Mouse (Mus musculus): ENCODE measurements around the gene Prelid3b. TPM values are rescaled to one million over a fixed set of nuclear protein-coding genes. Genes with fewer than 3 reads are reported as not detected.
A peak's percentile ranks its signal among the peaks of the same experiment; 100 is the strongest.

Gene Prelid3b
- polyA plus RNA-seq, 1 experiment from 2014 or later = 108 TPM

DNA sequence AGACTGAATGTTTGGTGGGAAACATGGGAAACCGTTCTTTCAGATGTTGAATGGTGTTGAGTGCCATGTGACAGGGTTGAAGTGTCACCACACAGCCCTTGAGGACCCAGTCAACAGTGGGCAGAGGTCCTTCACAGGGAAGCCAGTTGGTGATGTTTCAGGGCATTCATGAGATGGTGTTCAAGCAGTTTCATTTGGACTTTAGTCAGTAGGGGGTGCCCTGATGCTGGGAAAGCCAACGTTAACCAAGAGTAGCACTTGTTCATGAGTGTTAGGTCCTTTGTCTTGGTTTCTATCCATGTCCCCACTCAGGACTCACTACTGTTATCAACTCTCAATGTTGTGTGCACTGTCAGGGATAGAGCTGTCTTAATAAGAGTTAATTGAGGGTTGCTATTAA is 20.0 kb upstream of the Prelid3b start:
- 71% methylated on average over 2 of the region's 2 CpGs for WGBS
- Histone ChIP-seq H3K4me3 (no peak overlapping the region), H3K9me3 (0 out of 2 replicates have a peak, but pooled peaks cover 2% of the 10 kb centered on the region), H3K36me3 (no peaks in the 10 kb centered on the region), H3K4me1 (no peaks in the 10 kb centered on the region), H3K9ac (no peak overlapping the region), H3K27ac (no peak overlapping the region), H3K27me3 (no peaks in the 10 kb centered on the region), H3K4me2 (no peak overlapping the region)
- no peak for ATAC-seq (ENCODE audit: insufficient number of reproducible peaks, insufficient read depth, low FRiP score, low TSS enrichment, low read depth)

DNA sequence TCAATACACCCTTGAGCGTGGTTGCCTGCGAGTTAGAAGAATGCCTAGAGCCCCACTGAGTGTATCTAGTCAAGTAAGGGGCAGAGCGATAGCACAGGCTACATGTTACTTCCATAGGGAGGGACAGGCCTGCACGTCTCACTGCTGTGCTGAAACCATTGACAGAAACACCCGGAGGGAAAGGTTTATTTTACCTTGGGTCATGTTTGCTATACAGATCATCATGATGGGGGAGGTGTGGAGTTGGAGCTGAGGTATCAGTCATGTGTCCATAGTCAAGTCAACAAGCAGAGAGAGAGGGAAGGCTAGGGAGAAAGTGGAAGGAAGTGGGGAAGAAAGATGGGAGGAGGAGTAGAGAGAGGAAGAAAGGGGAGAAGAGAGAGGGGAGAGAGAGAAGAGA is 14.1 kb upstream of the Prelid3b start:
- Histone ChIP-seq H3K27ac (no peak overlapping the region), H3K4me1 (no peaks in the 10 kb centered on the region), H3K9ac (no peak overlapping the region), H3K4me2 (no peak overlapping the region), H3K27me3 (no peaks in the 10 kb centered on the region), H3K4me3 (no peak overlapping the region), H3K9me3 (no peaks in the 10 kb centered on the region), H3K36me3 (no peaks in the 10 kb centered on the region)
- 83% methylated on average over 5 of the region's 5 CpGs for WGBS
- ATAC-seq (ENCODE audit: insufficient number of reproducible peaks, insufficient read depth, low FRiP score, low TSS enrichment, low read depth) = no peak

DNA sequence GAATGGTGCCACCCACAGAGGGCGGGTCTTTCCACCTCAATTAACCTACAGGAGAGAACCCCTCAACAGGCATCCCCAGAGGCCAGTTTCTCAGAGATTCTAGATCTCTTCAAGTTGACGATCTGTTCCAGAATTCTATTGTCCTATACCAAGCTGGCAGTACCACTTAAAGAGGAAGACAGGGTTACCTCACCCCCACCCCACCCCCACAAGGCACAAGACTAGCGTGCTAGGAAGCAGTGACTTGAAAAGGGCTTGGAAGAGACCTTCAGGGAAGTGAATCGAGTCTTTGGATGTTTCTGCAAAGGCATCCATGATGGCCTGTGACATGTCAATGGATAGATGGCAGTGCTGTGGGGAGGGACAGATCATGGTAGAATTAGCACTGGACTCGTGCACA is 5.9 kb upstream of the Prelid3b start:
- Histone ChIP-seq H3K36me3 (no peaks in the 10 kb centered on the region), H3K27me3 (no peaks in the 10 kb centered on the region), H3K4me2 (no peak overlapping the region), H3K9me3 (no peaks in the 10 kb centered on the region), H3K27ac (no peak overlapping the region), H3K9ac (no peak overlapping the region), H3K4me3 (no peak overlapping the region), H3K4me1 (peaks cover under 1% of the 10 kb centered on the region; the same call in 1 of the 2 replicates)
- ATAC-seq (ENCODE audit: insufficient number of reproducible peaks, insufficient read depth, low FRiP score, low TSS enrichment, low read depth) = no peak
- 70% methylated on average over 5 of the region's 5 CpGs for WGBS

DNA sequence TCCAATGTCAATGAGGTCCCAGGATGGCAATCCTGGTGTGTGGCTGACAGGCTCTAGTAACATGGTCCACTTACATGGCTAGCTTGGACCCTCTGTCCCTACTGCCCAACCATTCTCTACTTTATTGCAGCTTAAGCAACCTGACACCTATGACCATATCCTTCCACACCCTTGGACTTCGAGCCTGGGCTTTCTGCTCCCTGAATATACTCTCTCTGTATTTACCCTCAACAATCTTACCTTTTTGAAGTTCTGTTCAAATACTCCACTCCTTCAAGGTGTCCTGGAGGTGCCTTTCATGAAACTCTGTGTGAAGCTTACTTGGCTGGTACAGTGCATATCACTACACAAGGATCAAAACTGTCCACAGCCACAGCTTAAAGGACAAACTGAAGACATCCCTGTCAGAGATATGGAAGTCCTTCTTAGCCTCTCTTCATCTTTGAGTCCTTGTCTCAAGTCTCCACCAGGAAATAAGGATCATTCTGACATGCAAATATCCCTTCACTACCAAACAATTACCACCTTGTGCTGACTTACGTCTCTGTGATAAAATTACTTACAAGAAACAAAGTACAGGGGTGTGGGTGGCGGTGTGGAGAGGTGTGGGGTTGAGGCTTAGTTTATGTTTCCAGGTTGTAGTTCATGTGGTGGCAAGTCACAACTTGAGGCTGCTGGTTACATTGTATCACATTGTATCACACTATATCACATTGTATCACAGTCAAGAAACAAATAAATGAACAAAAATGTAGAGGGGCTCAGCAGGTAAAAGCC is 4.8 kb upstream of the Prelid3b start:
- Histone ChIP-seq H3K27me3 (no peaks in the 10 kb centered on the region), H3K4me1 (peaks cover 6% of the 10 kb centered on the region), H3K36me3 (no peaks in the 10 kb centered on the region), H3K9me3 (no peaks in the 10 kb centered on the region), H3K27ac (no peak overlapping the region), H3K4me3 (no peak overlapping the region), H3K9ac (no peak overlapping the region), H3K4me2 (no peak overlapping the region)
- ATAC-seq (ENCODE audit: insufficient number of reproducible peaks, insufficient read depth, low FRiP score, low TSS enrichment, low read depth) = no peak
- WGBS = 81% methylated on average over 3 of the region's 3 CpGs

DNA sequence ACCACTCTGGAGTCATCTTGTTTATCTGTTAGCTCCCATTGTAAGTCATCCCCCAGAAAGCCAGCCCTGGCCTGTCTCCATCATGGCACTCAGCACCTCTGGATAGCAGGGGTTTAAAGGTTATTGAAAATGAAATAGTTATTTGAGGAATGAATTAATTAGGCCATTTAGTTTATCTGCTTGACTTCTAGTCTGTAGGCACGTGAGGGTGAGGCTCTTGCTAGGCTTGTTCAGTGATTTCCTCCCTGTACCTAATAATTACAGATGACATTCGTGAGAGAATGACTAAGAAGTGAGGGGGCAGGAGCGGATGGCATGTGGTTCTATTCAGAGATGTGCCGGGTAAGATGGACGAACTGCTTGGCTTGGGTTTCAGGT is 658 bp upstream of the Prelid3b start:
- Histone ChIP-seq H3K9me3 (no peaks in the 10 kb centered on the region), H3K27me3 (no peaks in the 10 kb centered on the region), H3K27ac (peak overlapping the region; percentile 77), H3K4me3 (peak overlapping the region; percentile 67), H3K4me2 (peak overlapping the region; percentile 76), H3K36me3 (peaks cover 19% of the 10 kb centered on the region), H3K9ac (peak overlapping the region; percentile 82), H3K4me1 (peaks cover 21% of the 10 kb centered on the region)
- ATAC-seq (ENCODE audit: insufficient number of reproducible peaks, insufficient read depth, low FRiP score, low TSS enrichment, low read depth) = no peak
- 62% methylated on average over 5 of the region's 5 CpGs for WGBS

DNA sequence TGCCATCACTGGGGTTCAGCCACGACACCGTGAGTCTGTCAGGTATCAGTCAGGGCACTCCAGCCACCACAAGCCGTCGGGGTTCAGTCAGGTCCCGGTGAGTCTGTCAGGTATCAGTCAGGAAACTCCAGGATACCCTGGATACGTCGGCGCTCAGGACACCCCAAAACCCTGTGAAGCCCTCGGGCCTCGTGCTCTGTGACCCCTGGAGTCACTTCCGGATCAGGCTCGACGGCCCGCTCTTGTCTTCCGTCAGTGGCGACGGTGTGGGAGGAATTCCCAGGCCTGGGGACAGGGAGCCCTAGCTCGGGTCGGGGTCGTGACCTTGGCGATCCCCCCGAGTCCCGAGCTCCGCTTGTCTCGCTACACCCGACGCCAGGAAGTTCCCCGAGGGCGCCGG is 474 bp downstream of the Prelid3b start:
- H3K9ac ChIP-seq = peak overlapping the region; percentile 82
- peaks cover 21% of the 10 kb centered on the region for H3K4me1 ChIP-seq
- H3K27me3 ChIP-seq = no peaks in the 10 kb centered on the region
- no peak for ATAC-seq (ENCODE audit: insufficient number of reproducible peaks, insufficient read depth, low FRiP score, low TSS enrichment, low read depth)
- peaks cover 26% of the 10 kb centered on the region for H3K36me3 ChIP-seq
- peak overlapping the region; percentile 76 for H3K4me2 ChIP-seq
- H3K9me3 ChIP-seq = no peaks in the 10 kb centered on the region
- peak overlapping the region; percentile 67 for H3K4me3 ChIP-seq
- peak overlapping the region; percentile 35; the same call in 1 of the 2 replicates for H3K27ac ChIP-seq
- WGBS = 7% methylated on average over 30 of the region's 30 CpGs

DNA sequence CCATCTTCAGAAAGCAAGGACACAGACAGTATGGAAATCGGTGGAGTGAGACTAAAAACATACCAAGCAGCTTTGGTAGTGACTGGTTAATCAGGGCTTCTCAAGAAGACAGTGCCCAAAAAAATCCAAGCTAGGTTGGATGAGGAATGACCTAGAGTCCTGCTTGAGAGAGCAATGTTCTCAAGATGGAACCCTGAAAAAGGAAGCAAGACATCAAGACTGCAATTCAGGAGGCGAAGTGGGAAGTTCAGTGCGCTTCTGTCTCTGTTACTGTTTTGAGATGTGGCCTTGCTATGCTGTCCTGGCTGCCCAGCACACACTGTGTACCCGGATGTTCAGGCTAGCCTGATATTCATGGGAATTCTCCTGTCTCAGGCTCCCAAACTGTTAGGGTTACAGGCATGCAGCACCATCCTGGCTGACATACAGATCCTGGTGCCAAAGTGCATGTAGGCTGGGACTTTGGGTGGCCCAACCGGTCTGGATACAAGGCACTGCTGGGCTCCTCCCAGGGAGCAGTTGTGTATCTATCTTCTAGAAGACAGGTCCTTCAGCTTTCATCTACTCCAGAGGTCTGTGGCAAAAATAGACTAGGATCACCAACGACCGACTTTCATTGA is 2.0 kb downstream of the Prelid3b start:
- no peak overlapping the region for H3K4me2 ChIP-seq
- 95% methylated on average over 7 of the region's 7 CpGs for whole genome bisulfite sequencing
- no peaks in the 10 kb centered on the region for H3K9me3 ChIP-seq
- H3K27me3 ChIP-seq = no peaks in the 10 kb centered on the region
- no peak overlapping the region for H3K4me3 ChIP-seq
- peaks cover 21% of the 10 kb centered on the region for H3K4me1 ChIP-seq
- no peak for ATAC-seq (ENCODE audit: insufficient number of reproducible peaks, insufficient read depth, low FRiP score, low TSS enrichment, low read depth)
- H3K27ac ChIP-seq = no peak overlapping the region
- H3K36me3 ChIP-seq = peaks cover 39% of the 10 kb centered on the region
- no peak overlapping the region for H3K9ac ChIP-seq

DNA sequence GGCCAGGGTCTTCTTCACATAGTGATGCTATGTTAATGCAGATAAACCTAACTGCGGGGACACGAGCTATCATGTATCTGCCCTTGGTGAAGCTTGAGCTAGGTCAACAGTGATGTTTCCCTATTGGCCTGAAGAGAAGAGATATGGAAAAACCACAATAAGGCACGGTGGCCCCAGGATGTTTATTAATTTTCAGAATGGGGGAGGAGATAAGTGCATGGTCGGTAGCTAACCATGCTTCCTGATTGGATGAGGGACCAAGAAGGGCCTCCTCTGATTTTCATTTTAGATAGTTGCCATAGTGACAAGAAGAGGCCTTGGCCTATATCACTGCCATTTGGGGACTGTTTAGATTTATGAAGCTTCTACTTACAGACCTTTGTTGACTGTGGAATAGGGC is 2.5 kb downstream of the Prelid3b start:
- 87% methylated on average over 4 of the region's 4 CpGs for WGBS

DNA sequence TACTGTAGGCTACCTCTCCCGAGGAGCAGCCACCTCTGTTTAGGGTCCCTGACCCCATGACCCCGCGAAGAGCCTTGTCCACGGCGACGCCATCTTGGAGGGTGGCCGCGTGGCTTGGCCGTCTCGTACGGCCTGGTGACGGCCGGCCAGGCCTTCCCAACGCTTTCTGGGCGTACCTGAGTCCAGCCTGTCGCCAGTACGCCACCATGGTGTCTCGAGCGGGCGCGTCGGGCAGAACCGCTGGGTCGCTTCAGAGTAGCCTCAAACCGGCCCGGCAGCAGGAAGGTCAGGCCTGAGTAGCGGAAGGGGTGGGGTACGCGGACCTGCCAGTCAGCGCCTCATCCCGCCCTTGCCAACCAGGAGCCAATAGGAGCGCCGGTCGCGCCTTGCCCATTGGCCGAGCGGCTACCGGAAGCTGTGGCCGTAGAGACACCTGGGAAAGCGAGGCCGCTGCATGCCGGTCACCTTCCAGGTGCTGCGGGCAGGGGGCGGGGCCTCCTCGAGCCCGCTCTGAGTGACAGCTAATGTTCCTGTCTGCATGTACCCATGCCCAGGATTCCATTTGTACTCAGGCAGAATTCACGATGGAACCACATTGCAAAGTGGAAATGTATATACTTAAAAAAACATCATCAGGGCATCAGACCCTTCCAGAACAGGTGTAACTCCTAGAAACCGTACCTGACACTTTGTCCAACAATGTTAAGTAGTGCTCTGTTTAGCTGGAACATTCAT is 8.9 kb downstream of the Prelid3b start, which contains the start of gene Atp5e:
Atp5e (minus strand) TSS at position 317 of the 735 bp plus-strand sequence.
- no peaks in the 10 kb centered on the region for H3K27me3 ChIP-seq
- H3K4me2 ChIP-seq = peak within 1 kb of the TSS; percentile 94
- peaks cover 58% of the 10 kb centered on the region for H3K36me3 ChIP-seq
- H3K9ac ChIP-seq = peak within 1 kb of the TSS; percentile 87
- peak within 1 kb of the TSS; percentile 89 for H3K4me3 ChIP-seq
- peak within 1 kb of the TSS; percentile 82 for H3K27ac ChIP-seq
- peaks cover 10% of the 10 kb centered on the region for H3K4me1 ChIP-seq
- 2% methylated on average over 48 of the region's 48 CpGs for WGBS
- no peaks in the 10 kb centered on the region for H3K9me3 ChIP-seq
- ATAC-seq (ENCODE audit: insufficient number of reproducible peaks, insufficient read depth, low FRiP score, low TSS enrichment, low read depth) = peak; percentile 97

More for the DNA sequence above, 2.5 kb downstream of the Prelid3b start:
- Histone ChIP-seq H3K4me1 (peaks cover 21% of the 10 kb centered on the region), H3K9me3 (no peaks in the 10 kb centered on the region), H3K36me3 (peaks cover 44% of the 10 kb centered on the region), H3K27ac (no peak overlapping the region), H3K9ac (no peak overlapping the region), H3K4me2 (no peak overlapping the region), H3K27me3 (no peaks in the 10 kb centered on the region), H3K4me3 (no peak overlapping the region)
- ATAC-seq (ENCODE audit: insufficient number of reproducible peaks, insufficient read depth, low FRiP score, low TSS enrichment, low read depth) = no peak

DNA sequence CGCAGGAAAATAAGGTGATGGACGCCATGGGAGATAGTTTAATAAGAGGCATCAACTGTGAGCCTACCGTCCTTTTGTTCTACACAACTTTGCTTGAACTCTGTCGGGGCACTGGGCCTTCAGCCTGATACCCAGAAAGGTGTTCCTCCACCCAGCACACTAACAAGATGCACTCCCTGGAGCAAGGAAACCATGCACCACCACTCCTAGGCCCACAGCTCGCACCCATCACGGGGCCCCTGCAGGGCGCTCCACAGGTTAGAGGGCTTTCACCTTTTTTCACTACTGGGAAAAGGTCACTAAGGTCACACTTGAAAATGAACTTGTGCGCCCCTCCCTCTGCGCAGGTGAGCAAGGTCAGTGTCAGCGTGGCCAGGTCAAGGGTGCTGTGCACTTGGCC is 9.5 kb downstream of the Prelid3b start:
- Histone ChIP-seq H3K9me3 (no peaks in the 10 kb centered on the region), H3K4me3 (peak overlapping the region; percentile 89), H3K36me3 (peaks cover 52% of the 10 kb centered on the region), H3K27me3 (no peaks in the 10 kb centered on the region), H3K9ac (peak overlapping the region; percentile 87), H3K4me2 (peak overlapping the region; percentile 94), H3K27ac (peak overlapping the region; percentile 82), H3K4me1 (peaks cover 10% of the 10 kb centered on the region)
- no peak for ATAC-seq (ENCODE audit: insufficient number of reproducible peaks, insufficient read depth, low FRiP score, low TSS enrichment, low read depth)
- WGBS = 37% methylated on average over 10 of the region's 10 CpGs

DNA sequence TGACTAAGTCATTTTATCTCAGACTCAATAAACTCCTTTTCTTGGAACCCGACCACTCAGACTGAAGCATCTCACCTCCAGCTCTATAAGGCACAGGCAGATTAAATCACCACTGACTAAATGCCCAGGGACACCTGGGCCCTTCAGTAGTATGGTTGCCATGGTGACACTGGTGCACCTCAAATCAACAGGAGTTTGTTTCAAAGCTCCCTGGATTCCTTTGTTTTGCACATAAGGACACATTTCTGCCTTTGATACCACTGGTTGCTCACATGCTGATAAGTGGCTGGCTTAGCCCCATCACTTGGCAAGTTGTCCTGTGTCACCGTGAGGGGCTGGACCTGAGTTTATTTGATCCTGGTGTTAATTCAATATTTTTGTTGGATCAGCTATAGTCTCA is 13.5 kb downstream of the Prelid3b start:
- H3K9me3 ChIP-seq = no peaks in the 10 kb centered on the region
- no peak for ATAC-seq (ENCODE audit: insufficient number of reproducible peaks, insufficient read depth, low FRiP score, low TSS enrichment, low read depth)
- H3K27me3 ChIP-seq = no peaks in the 10 kb centered on the region
- no peak overlapping the region for H3K4me2 ChIP-seq
- H3K36me3 ChIP-seq = peaks cover 24% of the 10 kb centered on the region
- H3K9ac ChIP-seq = no peak overlapping the region
- H3K4me1 ChIP-seq = peaks cover 10% of the 10 kb centered on the region
- H3K4me3 ChIP-seq = no peak overlapping the region
- WGBS = 73% methylated on average over 2 of the region's 2 CpGs
- H3K27ac ChIP-seq = no peak overlapping the region
